In the genomic region with DNA sequence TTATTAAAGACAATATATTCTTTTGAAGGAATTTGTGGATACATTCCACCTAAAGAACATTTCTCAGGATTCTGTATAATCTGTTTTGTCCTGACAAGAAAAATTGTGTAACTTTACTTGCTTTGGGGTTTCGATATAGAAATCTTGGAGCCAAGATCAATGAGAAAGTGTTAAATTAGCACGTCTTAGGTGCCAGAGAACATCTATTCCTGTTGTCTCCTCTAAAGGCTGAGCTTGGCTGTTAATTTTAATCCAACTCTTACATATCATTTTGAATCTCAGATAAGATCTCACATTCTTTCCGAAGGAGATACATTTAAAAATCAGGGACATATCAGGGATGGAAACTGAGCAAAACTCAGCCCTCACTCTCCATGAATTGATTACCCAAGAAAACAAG, we compare ENCODE assay signal across 31 mouse cellular contexts.
"Had no signal": no experiment of that assay in that cellular context is flagged by ENCODE, and none has a peak within 500 bp of the region (broad histone marks: within the 10 kb centered on the region; RNA-seq: fewer than 3 reads in every experiment).

No protein-coding gene starts in this region.

- H3K9ac ChIP-seq: limb, embryonic 12.5 days; limb, embryonic 13.5 days; limb, embryonic 15.5 days; liver, embryonic 12.5 days; liver, embryonic 13.5 days; liver, embryonic 14.5 days; liver, embryonic 15.5 days; liver, postnatal 0 days; lung, embryonic 14.5 days; lung, embryonic 15.5 days; midbrain, embryonic 12.5 days; midbrain, embryonic 13.5 days; midbrain, embryonic 15.5 days had no signal

- H3K27me3 ChIP-seq: limb, embryonic 12.5 days; limb, embryonic 13.5 days; limb, embryonic 15.5 days; liver, embryonic 12.5 days; liver, embryonic 13.5 days; liver, embryonic 15.5 days; lung, embryonic 15.5 days; megakaryocyte, embryonic 14.5 days; midbrain, embryonic 12.5 days; midbrain, embryonic 13.5 days; midbrain, embryonic 15.5 days had no signal

- H3K27ac ChIP-seq: limb, embryonic 10.5 days; limb, embryonic 12.5 days; limb, embryonic 13.5 days; limb, embryonic 15.5 days; liver, embryonic 12.5 days; liver, embryonic 13.5 days; liver, embryonic 14.5 days; liver, embryonic 15.5 days; lung, embryonic 15.5 days; macrophage; midbrain, embryonic 10.5 days; midbrain, embryonic 12.5 days; midbrain, embryonic 13.5 days; midbrain, embryonic 15.5 days had no signal

- DNase-seq: left cerebral cortex, postnatal 4 days; liver; liver, embryonic 13.5 days; liver, postnatal 0 days; lung, adult 18-20 months; lung, adult 2 months; lung, embryonic 14.5 days; lung, postnatal 10 days; lung, postnatal 14 days; lung, postnatal 36 days; lung, postnatal 4 days; midbrain, embryonic 14.5 days had no signal

- H3K4me2 ChIP-seq: limb, embryonic 12.5 days; limb, embryonic 13.5 days; limb, embryonic 15.5 days; liver, embryonic 11.5 days; liver, embryonic 12.5 days; liver, embryonic 13.5 days; liver, embryonic 15.5 days; lung, embryonic 14.5 days; lung, embryonic 15.5 days; midbrain, embryonic 11.5 days; midbrain, embryonic 12.5 days; midbrain, embryonic 13.5 days; midbrain, embryonic 15.5 days had no signal

- H3K4me3 ChIP-seq: limb, embryonic 10.5 days; limb, embryonic 12.5 days; limb, embryonic 13.5 days; limb, embryonic 15.5 days; liver, embryonic 12.5 days; liver, embryonic 13.5 days; liver, embryonic 15.5 days; lung, embryonic 15.5 days; megakaryocyte, embryonic 14.5 days; midbrain, embryonic 10.5 days; midbrain, embryonic 12.5 days; midbrain, embryonic 13.5 days; midbrain, embryonic 15.5 days; myocyte had no signal

- H3K9me3 ChIP-seq: limb, embryonic 10.5 days; limb, embryonic 12.5 days; limb, embryonic 15.5 days; liver, embryonic 12.5 days; liver, embryonic 13.5 days; liver, embryonic 15.5 days; lung, embryonic 15.5 days; megakaryocyte, embryonic 14.5 days; midbrain, embryonic 10.5 days; midbrain, embryonic 12.5 days; midbrain, embryonic 13.5 days; midbrain, embryonic 15.5 days had no signal

- ATAC-seq: liver, embryonic 12.5 days; liver, postnatal 0 days; lung, postnatal 0 days; midbrain, embryonic 13.5 days; midbrain, embryonic 15.5 days; midbrain, embryonic 16.5 days had no signal

- H3K36me3 ChIP-seq: limb, embryonic 10.5 days; limb, embryonic 12.5 days; limb, embryonic 13.5 days; limb, embryonic 15.5 days; liver, embryonic 12.5 days; liver, embryonic 13.5 days; liver, embryonic 15.5 days; lung, embryonic 15.5 days; midbrain, embryonic 10.5 days; midbrain, embryonic 12.5 days; midbrain, embryonic 13.5 days; midbrain, embryonic 15.5 days had no signal

- H3K4me1 ChIP-seq: limb, embryonic 10.5 days; limb, embryonic 12.5 days; limb, embryonic 13.5 days; limb, embryonic 15.5 days; liver, embryonic 12.5 days; liver, embryonic 13.5 days; liver, embryonic 15.5 days; lung, embryonic 15.5 days; megakaryocyte, embryonic 14.5 days; midbrain, embryonic 10.5 days; midbrain, embryonic 12.5 days; midbrain, embryonic 13.5 days; midbrain, embryonic 15.5 days had no signal
